Mouse (Mus musculus) adrenal gland, adult 18-20 months (tissue): ENCODE results near the gene Fam19a4. TPM values are rescaled to one million over a fixed set of nuclear protein-coding genes. Genes with fewer than 3 reads are reported as not detected.
"Not testable (repeated sequence)": the region's sequence is repeated elsewhere in the genome, so short reads cannot be mapped to it uniquely, and the experiment has no call there.

Source experiments
- DNase-seq, 2 experiments: peaks; one replicate each; pipeline ENCODE4 v3.0.0; 2021 to 2022; ENCODE audit warnings: low spot score in 2 of 2
- total RNA-seq, 2 experiments: library from RNA; stranded (reverse); gene quantifications; 1 replicate in 1 of 2; 2 replicates in 1 of 2; pipeline ENCODE4 v1.2.3; 2021

Fam19a4 gene
- total RNA-seq, 2 experiments from 2014 or later: 0.89 to 1.1 TPM

- no peak for DNase-seq
Measured at GRCm38 (mm10) chr6:96977537-96977936, 82.7 kb downstream of the Fam19a4 start.

GRCm38 (mm10) chr6:96944796-96945195, 115.4 kb downstream of the Fam19a4 start:
- DNase-seq: no peak

GRCm38 (mm10) chr6:96935776-96936175, 124.4 kb downstream of the Fam19a4 start:
- no peak for DNase-seq

GRCm38 (mm10) chr6:96909061-96909480, 151.1 kb downstream of the Fam19a4 start:
- no peak for DNase-seq

- not testable (repeated sequence) for DNase-seq
Measured at GRCm38 (mm10) chr6:96877105-96877504, 183.1 kb downstream of the Fam19a4 start.

GRCm38 (mm10) chr6:96876651-96877050, 183.6 kb downstream of the Fam19a4 start:
- not testable (repeated sequence) for DNase-seq

- DNase-seq: no peak
Measured at GRCm38 (mm10) chr6:96853065-96853464, 207.1 kb downstream of the Fam19a4 start.

GRCm38 (mm10) chr6:96843944-96844343, 216.3 kb downstream of the Fam19a4 start:
- DNase-seq: peak in 1 of 2 experiments; percentile 6

- DNase-seq: no peak
Measured at GRCm38 (mm10) chr6:96840634-96841033, 219.6 kb downstream of the Fam19a4 start.

- DNase-seq: no peak
Measured at GRCm38 (mm10) chr6:96826626-96827025, 233.6 kb downstream of the Fam19a4 start.

GRCm38 (mm10) chr6:96802981-96803380, 257.2 kb downstream of the Fam19a4 start:
- DNase-seq: no peak

- no peak for DNase-seq
Measured at GRCm38 (mm10) chr6:96798746-96799145, 261.5 kb downstream of the Fam19a4 start.

- DNase-seq: no peak
Measured at GRCm38 (mm10) chr6:96797451-96797850, 262.8 kb downstream of the Fam19a4 start.

Other genes starting within 250 kb of the Fam19a4 start
- 10 to 100 TPM; 20.4 to 27.1 TPM for gene Eogt, start 88.8 kb upstream of the Fam19a4 start, total RNA-seq
- 10 to 100 TPM; 45.6 to 59.7 TPM for gene Tmf1, start 118.7 kb upstream of the Fam19a4 start, total RNA-seq
- gene Uba3, start 145.2 kb upstream of the Fam19a4 start, total RNA-seq: 10 to 100 TPM; 58.8 to 59.4 TPM
- gene Arl6ip5, start 150.3 kb upstream of the Fam19a4 start, total RNA-seq: 100 to 1,000 TPM in 1 of 2 experiments, 10 to 100 TPM in 1; 96.5 to 123 TPM
- gene Lmod3, start 192.3 kb upstream of the Fam19a4 start, total RNA-seq: under 1 TPM in 1 of 2 experiments, not detected in 1; 0.45 TPM